Mouse (Mus musculus) kidney, adult 2 months (tissue): Measurements from ENCODE around the gene Slc9b1.

ENCODE experiments used
- CTCF ChIP-seq: fragments of 200-500 bp; conservative IDR thresholded peaks from 2 replicates; pipeline ENCODE4 v1.5.1; 2011; ENCODE audit warnings: low read depth, mild to moderate bottlenecking, control low read depth, low read length, moderate library complexity, mixed read lengths; ENCODE audit not compliant: insufficient read depth, insufficient read length
- POLR2A ChIP-seq: fragments of 200-500 bp; IDR thresholded peaks from one replicate; pipeline ENCODE4 v1.6.1; 2011; ENCODE audit warnings: low read depth, low read length, control low read depth

DNA sequence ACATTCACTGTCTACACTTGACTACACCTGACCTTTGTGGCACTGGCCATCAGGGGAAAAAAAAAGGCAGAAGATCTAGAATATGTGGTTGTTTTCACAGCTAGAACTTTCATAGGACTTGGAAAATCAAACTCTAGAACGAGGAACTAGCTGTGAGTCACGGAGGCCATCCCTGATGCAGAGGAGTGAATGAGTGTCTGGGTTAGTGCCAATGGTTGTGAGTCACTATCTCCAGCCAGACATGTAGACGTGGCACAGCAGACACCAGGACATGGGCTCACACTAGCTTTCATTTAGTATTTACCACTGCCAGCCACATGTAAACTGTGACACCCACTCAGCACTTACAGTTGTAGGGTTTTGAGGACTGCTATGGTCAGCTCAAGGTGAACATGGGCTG is 49.3 kb upstream of the Slc9b1 start:
- TF ChIP-seq CTCF (no peak), POLR2A (no peak)
